Mouse (Mus musculus): ENCODE results near the gene Iqschfp. TPM values are rescaled to one million over a fixed set of nuclear protein-coding genes. Genes with fewer than 3 reads are reported as not detected.

Iqschfp gene
- polyA plus RNA-seq, 1 experiment from 2014 or later = 5.3 TPM

DNA sequence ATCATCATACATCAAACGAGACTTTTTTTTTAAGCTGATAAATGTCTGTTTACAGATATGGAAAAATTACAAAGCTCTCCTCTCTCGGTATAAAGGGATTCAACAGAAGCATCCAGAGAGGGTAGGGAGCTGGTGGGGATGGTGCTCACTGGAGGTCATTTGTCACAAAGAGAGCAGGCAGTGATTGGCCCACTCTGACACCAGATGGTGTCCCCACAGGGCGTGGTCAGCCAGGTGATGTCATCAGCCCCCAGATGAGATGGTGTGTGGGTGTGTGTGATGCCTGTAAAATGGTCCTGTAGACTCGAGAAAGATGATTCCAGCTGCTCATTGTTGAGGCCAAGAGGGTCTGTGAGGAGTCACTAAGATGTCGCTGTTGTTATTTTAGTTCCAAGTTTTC is 727.1 kb downstream of the Iqschfp start:
- Histone ChIP-seq H3K36me3 (ENCODE audit: control insufficient read depth, insufficient read depth) (peaks cover 6% of the 10 kb centered on the region; the same call in 1 of the 2 replicates), H3K27ac (ENCODE audit: low read length) (no peak overlapping the region), H3K9me3 (ENCODE audit: control insufficient read depth, low read length) (no peaks in the 10 kb centered on the region), H3K4me1 (replicated peaks; ENCODE audit: control insufficient read depth, insufficient read depth, low read length) (no peaks in the 10 kb centered on the region), H3K4me2 (ENCODE audit: low read length) (no peak overlapping the region), H3K4me3 (replicated peaks; ENCODE audit: low read length) (no peak overlapping the region), H3K27me3 (replicated peaks; ENCODE audit: control insufficient read depth, insufficient read depth, low read length) (no peaks in the 10 kb centered on the region), H3K9ac (replicated peaks; ENCODE audit: low read depth, low read length) (no peak overlapping the region)
- no peak for ATAC-seq
- WGBS = 81% methylated on average over 5 of the region's 5 CpGs

DNA sequence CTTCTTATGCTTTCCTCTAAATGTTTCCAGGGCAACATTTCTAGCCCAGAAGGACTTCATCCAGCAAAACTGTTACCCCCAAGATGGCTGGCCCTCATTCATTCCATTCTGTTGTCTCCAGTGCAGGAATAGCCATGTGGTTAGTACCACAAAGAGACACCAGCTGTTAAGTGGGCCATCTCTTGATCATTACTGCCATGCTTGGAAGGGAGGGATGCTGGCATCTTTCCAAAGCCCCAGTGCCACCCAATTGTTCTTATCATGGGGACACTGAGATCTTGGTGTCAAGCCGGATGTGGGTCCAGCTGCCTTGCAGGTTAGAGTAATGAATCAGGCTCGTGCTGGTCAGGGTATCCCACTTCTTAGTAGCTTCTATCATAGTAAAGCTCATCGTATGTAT is 729.9 kb downstream of the Iqschfp start:
- WGBS = 87% methylated on average over 3 of the region's 3 CpGs
- Histone ChIP-seq H3K9me3 (ENCODE audit: control insufficient read depth, low read length) (no peaks in the 10 kb centered on the region), H3K27ac (ENCODE audit: low read length) (no peak overlapping the region), H3K4me1 (replicated peaks; ENCODE audit: control insufficient read depth, insufficient read depth, low read length) (no peaks in the 10 kb centered on the region), H3K36me3 (ENCODE audit: control insufficient read depth, insufficient read depth) (peaks cover 14% of the 10 kb centered on the region), H3K9ac (replicated peaks; ENCODE audit: low read depth, low read length) (no peak overlapping the region), H3K27me3 (replicated peaks; ENCODE audit: control insufficient read depth, insufficient read depth, low read length) (no peaks in the 10 kb centered on the region), H3K4me2 (ENCODE audit: low read length) (no peak overlapping the region), H3K4me3 (replicated peaks; ENCODE audit: low read length) (no peak overlapping the region)
- ATAC-seq = no peak

- no peak for ATAC-seq
- 90% methylated on average over 5 of the region's 5 CpGs for WGBS
Observed at GRCm38 (mm10) chr3:68623036-68623435, 731.0 kb downstream of the Iqschfp start.

GRCm38 (mm10) chr3:68624471-68624870 is 732.4 kb downstream of the Iqschfp start:
- ATAC-seq = no peak
- H3K4me3 ChIP-seq (replicated peaks; ENCODE audit: low read length) = no peak overlapping the region
- H3K27me3 ChIP-seq (replicated peaks; ENCODE audit: control insufficient read depth, insufficient read depth, low read length) = no peaks in the 10 kb centered on the region
- no peaks in the 10 kb centered on the region for H3K9me3 ChIP-seq (ENCODE audit: control insufficient read depth, low read length)
- WGBS = 96% methylated on average over 6 of the region's 6 CpGs
- H3K4me1 ChIP-seq (replicated peaks; ENCODE audit: control insufficient read depth, insufficient read depth, low read length) = no peaks in the 10 kb centered on the region
- H3K36me3 ChIP-seq (ENCODE audit: control insufficient read depth, insufficient read depth) = peaks cover 16% of the 10 kb centered on the region
- no peak overlapping the region for H3K4me2 ChIP-seq (ENCODE audit: low read length)
- no peak overlapping the region for H3K27ac ChIP-seq (ENCODE audit: low read length)
- no peak overlapping the region for H3K9ac ChIP-seq (replicated peaks; ENCODE audit: low read depth, low read length)

More at GRCm38 (mm10) chr3:68623036-68623435, 731.0 kb downstream of the Iqschfp start:
- no peak overlapping the region for H3K4me2 ChIP-seq (ENCODE audit: low read length)
- no peak overlapping the region for H3K9ac ChIP-seq (replicated peaks; ENCODE audit: low read depth, low read length)
- H3K4me3 ChIP-seq (replicated peaks; ENCODE audit: low read length) = no peak overlapping the region
- peaks cover 16% of the 10 kb centered on the region for H3K36me3 ChIP-seq (ENCODE audit: control insufficient read depth, insufficient read depth)
- no peaks in the 10 kb centered on the region for H3K4me1 ChIP-seq (replicated peaks; ENCODE audit: control insufficient read depth, insufficient read depth, low read length)
- H3K27ac ChIP-seq (ENCODE audit: low read length) = no peak overlapping the region
- H3K9me3 ChIP-seq (ENCODE audit: control insufficient read depth, low read length) = no peaks in the 10 kb centered on the region
- no peaks in the 10 kb centered on the region for H3K27me3 ChIP-seq (replicated peaks; ENCODE audit: control insufficient read depth, insufficient read depth, low read length)

DNA sequence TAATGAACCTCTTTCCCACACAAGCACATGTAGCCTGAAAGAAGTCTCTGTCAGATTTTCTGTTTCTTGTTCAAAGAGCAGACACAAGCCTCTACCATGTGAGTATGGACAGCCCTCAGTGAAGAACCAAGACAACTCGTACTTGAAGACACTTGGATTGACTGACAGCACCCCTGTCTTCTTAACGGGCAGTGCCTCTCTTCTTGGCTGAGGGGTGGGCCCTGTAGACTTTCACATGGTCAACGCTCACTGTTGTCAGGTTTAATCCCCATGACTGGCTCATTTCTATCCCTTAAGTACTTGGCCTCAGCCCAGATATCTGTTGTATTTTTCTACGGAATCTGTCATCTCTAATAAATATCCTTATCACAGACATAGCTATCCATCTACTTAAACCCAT is 738.2 kb downstream of the Iqschfp start:
- Histone ChIP-seq H3K4me1 (replicated peaks; ENCODE audit: control insufficient read depth, insufficient read depth, low read length) (no peaks in the 10 kb centered on the region), H3K36me3 (ENCODE audit: control insufficient read depth, insufficient read depth) (peaks cover 12% of the 10 kb centered on the region; the same call in 1 of the 2 replicates), H3K4me3 (replicated peaks; ENCODE audit: low read length) (no peak overlapping the region), H3K4me2 (ENCODE audit: low read length) (no peak overlapping the region), H3K9me3 (ENCODE audit: control insufficient read depth, low read length) (no peaks in the 10 kb centered on the region), H3K9ac (replicated peaks; ENCODE audit: low read depth, low read length) (no peak overlapping the region), H3K27ac (ENCODE audit: low read length) (no peak overlapping the region), H3K27me3 (replicated peaks; ENCODE audit: control insufficient read depth, insufficient read depth, low read length) (no peaks in the 10 kb centered on the region)
- ATAC-seq = no peak
- 74% methylated on average over 4 of the region's 4 CpGs for WGBS

GRCm38 (mm10) chr3:68630821-68631220 is 738.8 kb downstream of the Iqschfp start:
- Histone ChIP-seq H3K9me3 (ENCODE audit: control insufficient read depth, low read length) (no peaks in the 10 kb centered on the region), H3K27ac (ENCODE audit: low read length) (no peak overlapping the region), H3K9ac (replicated peaks; ENCODE audit: low read depth, low read length) (no peak overlapping the region), H3K4me2 (ENCODE audit: low read length) (no peak overlapping the region), H3K27me3 (replicated peaks; ENCODE audit: control insufficient read depth, insufficient read depth, low read length) (no peaks in the 10 kb centered on the region), H3K4me3 (replicated peaks; ENCODE audit: low read length) (no peak overlapping the region), H3K4me1 (replicated peaks; ENCODE audit: control insufficient read depth, insufficient read depth, low read length) (no peaks in the 10 kb centered on the region), H3K36me3 (ENCODE audit: control insufficient read depth, insufficient read depth) (peaks cover 12% of the 10 kb centered on the region; the same call in 1 of the 2 replicates)
- WGBS = 92% methylated on average over 3 of the region's 3 CpGs
- ATAC-seq = no peak

GRCm38 (mm10) chr3:68632714-68633113 is 740.7 kb downstream of the Iqschfp start:
- no peak for ATAC-seq

GRCm38 (mm10) chr3:68633577-68633976 is 741.5 kb downstream of the Iqschfp start:
- Histone ChIP-seq H3K36me3 (ENCODE audit: control insufficient read depth, insufficient read depth) (no peaks in the 10 kb centered on the region), H3K9ac (replicated peaks; ENCODE audit: low read depth, low read length) (no peak overlapping the region), H3K27ac (ENCODE audit: low read length) (no peak overlapping the region), H3K4me3 (replicated peaks; ENCODE audit: low read length) (no peak overlapping the region), H3K4me2 (ENCODE audit: low read length) (no peak overlapping the region), H3K27me3 (replicated peaks; ENCODE audit: control insufficient read depth, insufficient read depth, low read length) (no peaks in the 10 kb centered on the region), H3K4me1 (replicated peaks; ENCODE audit: control insufficient read depth, insufficient read depth, low read length) (no peaks in the 10 kb centered on the region), H3K9me3 (ENCODE audit: control insufficient read depth, low read length) (no peaks in the 10 kb centered on the region)
- WGBS = 91% methylated on average over 4 of the region's 4 CpGs
- ATAC-seq = no peak

More at GRCm38 (mm10) chr3:68632714-68633113, 740.7 kb downstream of the Iqschfp start:
- H3K4me1 ChIP-seq (replicated peaks; ENCODE audit: control insufficient read depth, insufficient read depth, low read length) = no peaks in the 10 kb centered on the region
- H3K4me2 ChIP-seq (ENCODE audit: low read length) = no peak overlapping the region
- no peaks in the 10 kb centered on the region for H3K9me3 ChIP-seq (ENCODE audit: control insufficient read depth, low read length)
- no peak overlapping the region for H3K27ac ChIP-seq (ENCODE audit: low read length)
- no peaks in the 10 kb centered on the region for H3K27me3 ChIP-seq (replicated peaks; ENCODE audit: control insufficient read depth, insufficient read depth, low read length)
- H3K36me3 ChIP-seq (ENCODE audit: control insufficient read depth, insufficient read depth) = 0 out of 2 replicates have a peak, but pooled peaks cover 2% of the 10 kb centered on the region
- WGBS = 87% methylated on average over 3 of the region's 3 CpGs
- no peak overlapping the region for H3K9ac ChIP-seq (replicated peaks; ENCODE audit: low read depth, low read length)
- no peak overlapping the region for H3K4me3 ChIP-seq (replicated peaks; ENCODE audit: low read length)

DNA sequence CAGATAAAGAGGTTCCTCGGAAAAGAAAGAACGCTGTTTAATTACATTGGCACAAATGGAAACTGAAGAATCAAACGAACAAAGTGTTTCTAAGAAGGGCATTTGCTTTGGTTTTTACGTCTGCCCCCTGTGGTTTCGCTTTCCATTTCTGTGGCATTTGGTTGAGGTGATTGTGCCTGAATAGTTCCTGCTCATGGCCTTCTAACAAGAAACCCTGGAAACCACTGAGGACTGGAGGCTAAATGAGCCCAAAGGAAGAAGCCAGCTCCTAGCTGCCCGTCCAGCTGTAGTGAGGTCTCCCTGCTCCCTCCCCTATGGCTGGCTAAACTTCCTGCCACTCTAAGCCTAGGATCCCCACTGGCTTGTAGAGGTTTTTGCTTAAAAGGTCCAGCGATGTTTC is 745.9 kb downstream of the Iqschfp start:
- Histone ChIP-seq H3K27ac (ENCODE audit: low read length) (no peak overlapping the region), H3K4me2 (ENCODE audit: low read length) (no peak overlapping the region), H3K4me3 (replicated peaks; ENCODE audit: low read length) (no peak overlapping the region), H3K9me3 (ENCODE audit: control insufficient read depth, low read length) (no peaks in the 10 kb centered on the region), H3K9ac (replicated peaks; ENCODE audit: low read depth, low read length) (no peak overlapping the region), H3K27me3 (replicated peaks; ENCODE audit: control insufficient read depth, insufficient read depth, low read length) (no peaks in the 10 kb centered on the region), H3K4me1 (replicated peaks; ENCODE audit: control insufficient read depth, insufficient read depth, low read length) (no peaks in the 10 kb centered on the region), H3K36me3 (ENCODE audit: control insufficient read depth, insufficient read depth) (no peaks in the 10 kb centered on the region)
- peak; percentile 50; the same call in 1 of the 2 replicates for ATAC-seq
- 7% methylated on average over 7 of the region's 7 CpGs for WGBS

GRCm38 (mm10) chr3:68638703-68639102 is 746.7 kb downstream of the Iqschfp start:
- Histone ChIP-seq H3K27ac (ENCODE audit: low read length) (no peak overlapping the region), H3K4me3 (replicated peaks; ENCODE audit: low read length) (no peak overlapping the region), H3K4me1 (replicated peaks; ENCODE audit: control insufficient read depth, insufficient read depth, low read length) (no peaks in the 10 kb centered on the region), H3K9ac (replicated peaks; ENCODE audit: low read depth, low read length) (no peak overlapping the region), H3K27me3 (replicated peaks; ENCODE audit: control insufficient read depth, insufficient read depth, low read length) (no peaks in the 10 kb centered on the region), H3K9me3 (ENCODE audit: control insufficient read depth, low read length) (no peaks in the 10 kb centered on the region), H3K36me3 (ENCODE audit: control insufficient read depth, insufficient read depth) (no peaks in the 10 kb centered on the region), H3K4me2 (ENCODE audit: low read length) (no peak overlapping the region)
- ATAC-seq = no peak
- WGBS = 72% methylated on average over 1 of the region's 1 CpGs
